Mouse (Mus musculus): ENCODE measurements around the gene Gnao1. TPM values are rescaled to one million over a fixed set of nuclear protein-coding genes. Genes with fewer than 3 reads are reported as not detected.

Gene Gnao1
- total and polyA plus RNA-seq, 2 experiments, result under 0.01 to 0.26 TPM

DNA sequence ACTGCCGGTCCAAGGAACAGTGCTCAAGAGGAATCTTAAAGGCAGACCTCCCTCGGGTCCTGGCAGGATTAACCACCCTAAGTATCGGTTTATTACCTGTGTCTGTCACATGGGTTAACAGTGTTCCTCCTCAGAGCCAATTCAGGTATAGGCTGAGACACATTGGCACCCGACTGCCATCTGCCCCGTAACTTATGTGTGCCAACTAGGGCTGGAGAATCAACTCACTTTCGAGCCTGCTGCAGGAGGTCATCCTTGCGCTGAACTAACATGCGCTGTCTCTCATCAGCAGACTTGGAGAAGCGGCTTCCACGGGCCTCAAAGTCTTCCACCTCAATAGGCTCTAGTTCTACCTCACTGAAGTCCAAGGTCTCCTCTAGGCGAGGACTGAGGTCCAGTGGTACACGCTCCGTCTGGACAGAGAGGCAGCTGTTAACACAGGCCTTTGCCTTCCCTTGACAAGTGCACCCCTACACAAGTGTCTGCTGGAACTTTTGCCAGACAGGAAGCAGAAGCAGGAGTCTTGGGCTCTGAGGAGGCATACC is 164.1 kb downstream of the Gnao1 start:
- no peak overlapping the region for H3K4me3 ChIP-seq (ENCODE audit: insufficient read depth, low read depth, low read length)
- H3K27me3 ChIP-seq (ENCODE audit: control insufficient read depth, insufficient read depth, low read length), result no peaks in the 10 kb centered on the region
- H3K27ac ChIP-seq (replicated peaks; ENCODE audit: insufficient read depth, low read depth, low read length), result peak overlapping the region; percentile 50; the same call in 1 of the 2 replicates
- no peak overlapping the region for H3K9ac ChIP-seq (ENCODE audit: low read depth, low read length)
- TF ChIP-seq POLR2A (IDR thresholded peaks at IDR 0.05; ENCODE audit: extremely low read depth, insufficient read depth, low read length) (no peak), CTCF (IDR thresholded peaks at IDR 0.05; ENCODE audit: low read depth, low read length) (no peak)
- H3K79me2 ChIP-seq (ENCODE audit: control insufficient read depth, insufficient read depth, low read length), result no peaks in the 10 kb centered on the region
- DNase-seq (ENCODE audit: extremely low read depth, low read depth, low spot score), result no peak
- H3K4me1 ChIP-seq (ENCODE audit: control insufficient read depth, insufficient read depth, low read length), result peaks cover 17% of the 10 kb centered on the region
- H3K36me3 ChIP-seq (ENCODE audit: control insufficient read depth, insufficient read depth, low read length), result peaks cover 59% of the 10 kb centered on the region
- 85% methylated on average over 13 of the region's 13 CpGs for WGBS

DNA sequence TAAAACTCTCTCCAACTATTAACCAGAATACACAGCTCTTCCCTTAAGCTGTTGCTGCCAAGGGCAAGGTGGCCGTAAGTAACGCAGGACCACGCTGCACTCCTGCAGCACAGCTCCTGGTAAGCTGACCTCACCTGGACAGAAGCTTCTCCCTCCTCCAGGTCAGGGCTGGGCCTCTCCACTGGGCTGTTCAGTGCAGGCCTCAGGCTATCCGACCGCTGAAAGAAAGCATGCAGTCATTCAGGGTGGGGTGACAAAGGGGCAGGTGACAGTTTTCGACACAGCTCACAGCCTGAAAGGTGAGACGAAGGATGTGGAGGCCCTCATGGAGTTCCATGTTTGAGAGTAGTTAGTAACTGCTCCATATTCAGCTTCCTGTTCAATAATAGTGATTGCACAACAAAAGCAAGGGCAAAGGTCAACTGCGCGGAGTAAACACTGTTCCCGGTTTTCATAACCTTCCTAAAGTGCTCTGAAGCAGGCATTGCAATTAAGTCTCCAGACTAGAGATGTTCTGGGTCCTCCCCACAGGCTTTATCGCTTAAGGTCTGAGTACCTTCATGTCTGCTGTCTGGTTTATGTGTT is 164.9 kb downstream of the Gnao1 start:
- Histone ChIP-seq H3K9ac (ENCODE audit: low read depth, low read length) (no peak overlapping the region), H3K79me2 (ENCODE audit: control insufficient read depth, insufficient read depth, low read length) (no peaks in the 10 kb centered on the region), H3K27me3 (ENCODE audit: control insufficient read depth, insufficient read depth, low read length) (no peaks in the 10 kb centered on the region), H3K36me3 (ENCODE audit: control insufficient read depth, insufficient read depth, low read length) (peaks cover 66% of the 10 kb centered on the region), H3K4me1 (ENCODE audit: control insufficient read depth, insufficient read depth, low read length) (peaks cover 17% of the 10 kb centered on the region), H3K27ac (replicated peaks; ENCODE audit: insufficient read depth, low read depth, low read length) (peak overlapping the region; percentile 98), H3K4me3 (ENCODE audit: insufficient read depth, low read depth, low read length) (no peak overlapping the region)
- DNase-seq (ENCODE audit: extremely low read depth, low read depth, low spot score), result peak; percentile 95
- 22% methylated on average over 11 of the region's 11 CpGs for WGBS
- no peak for TF ChIP-seq POLR2A (IDR thresholded peaks at IDR 0.05; ENCODE audit: extremely low read depth, insufficient read depth, low read length)
- no peak for TF ChIP-seq CTCF (IDR thresholded peaks at IDR 0.05; ENCODE audit: low read depth, low read length)

DNA sequence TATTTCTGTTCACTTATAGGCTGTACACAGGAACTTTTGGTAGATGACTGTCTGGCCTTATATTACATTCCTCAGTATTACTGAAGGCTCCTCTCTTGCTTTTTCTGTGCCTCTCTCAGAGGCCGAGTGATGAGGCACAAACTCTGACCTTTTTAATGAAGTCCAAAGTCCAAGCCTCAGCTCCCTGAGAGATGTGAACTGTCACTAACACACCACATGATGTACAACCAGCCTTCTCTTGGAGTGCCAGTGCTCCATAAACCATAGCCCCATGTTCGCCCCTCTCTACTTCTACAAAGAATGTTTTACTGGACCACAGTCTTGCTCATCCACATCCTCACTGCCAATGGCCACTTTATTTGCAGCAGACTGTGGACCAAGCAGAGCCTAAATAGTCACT is 165.6 kb downstream of the Gnao1 start:
- TF ChIP-seq CTCF (IDR thresholded peaks at IDR 0.05; ENCODE audit: low read depth, low read length), result no peak
- TF ChIP-seq POLR2A (IDR thresholded peaks at IDR 0.05; ENCODE audit: extremely low read depth, insufficient read depth, low read length), result no peak
- Histone ChIP-seq H3K4me3 (ENCODE audit: insufficient read depth, low read depth, low read length) (no peak overlapping the region), H3K79me2 (ENCODE audit: control insufficient read depth, insufficient read depth, low read length) (no peaks in the 10 kb centered on the region), H3K27me3 (ENCODE audit: control insufficient read depth, insufficient read depth, low read length) (no peaks in the 10 kb centered on the region), H3K9ac (ENCODE audit: low read depth, low read length) (no peak overlapping the region), H3K27ac (replicated peaks; ENCODE audit: insufficient read depth, low read depth, low read length) (peak overlapping the region; percentile 98), H3K4me1 (ENCODE audit: control insufficient read depth, insufficient read depth, low read length) (peaks cover 17% of the 10 kb centered on the region), H3K36me3 (ENCODE audit: control insufficient read depth, insufficient read depth, low read length) (peaks cover 72% of the 10 kb centered on the region)
- DNase-seq (ENCODE audit: extremely low read depth, low read depth, low spot score), result peak; percentile 82
- 54% methylated on average over 2 of the region's 2 CpGs for WGBS

DNA sequence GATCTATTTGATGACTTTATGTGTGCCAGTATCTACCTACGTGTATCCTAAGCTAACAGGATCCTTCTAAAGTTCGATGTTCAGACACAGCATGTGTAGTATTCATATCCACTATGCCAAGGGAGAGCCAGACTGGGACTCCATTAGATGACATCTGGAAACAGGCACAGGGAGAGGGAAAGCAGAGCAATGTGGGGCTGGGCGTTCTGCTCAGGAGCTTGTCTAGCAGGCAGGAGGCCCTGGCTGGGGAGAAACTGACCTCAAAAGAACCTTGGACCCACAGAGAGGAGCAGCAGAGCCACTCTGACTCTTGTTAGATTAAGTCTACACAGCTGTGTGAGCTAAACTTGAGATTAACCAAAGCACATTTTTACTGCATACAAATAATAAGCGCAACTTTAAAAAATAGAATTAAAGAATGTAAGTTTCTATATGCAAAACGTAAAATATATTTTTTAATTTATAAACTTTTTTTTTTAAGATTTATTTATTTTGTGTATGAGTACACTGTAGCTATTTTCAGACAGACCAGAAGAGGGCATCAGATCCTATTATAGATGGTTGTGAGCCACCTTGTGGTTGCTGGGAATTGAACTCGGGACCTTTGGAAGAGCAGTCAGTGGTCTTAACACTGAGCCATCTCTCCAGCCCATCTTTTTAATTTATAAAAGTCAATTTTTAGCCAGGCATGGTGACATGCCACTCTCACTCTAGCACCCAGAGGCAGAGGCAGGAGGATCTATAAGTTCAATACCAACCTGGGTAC is 166.9 kb downstream of the Gnao1 start:
- Histone ChIP-seq H3K4me3 (ENCODE audit: insufficient read depth, low read depth, low read length) (no peak overlapping the region), H3K36me3 (ENCODE audit: control insufficient read depth, insufficient read depth, low read length) (peaks cover 76% of the 10 kb centered on the region), H3K27me3 (ENCODE audit: control insufficient read depth, insufficient read depth, low read length) (no peaks in the 10 kb centered on the region), H3K4me1 (ENCODE audit: control insufficient read depth, insufficient read depth, low read length) (peaks cover 17% of the 10 kb centered on the region), H3K79me2 (ENCODE audit: control insufficient read depth, insufficient read depth, low read length) (no peaks in the 10 kb centered on the region), H3K27ac (replicated peaks; ENCODE audit: insufficient read depth, low read depth, low read length) (peak overlapping the region; percentile 47), H3K9ac (ENCODE audit: low read depth, low read length) (no peak overlapping the region)
- 73% methylated on average over 6 of the region's 6 CpGs for WGBS
- no peak for TF ChIP-seq POLR2A (IDR thresholded peaks at IDR 0.05; ENCODE audit: extremely low read depth, insufficient read depth, low read length)
- no peak for TF ChIP-seq CTCF (IDR thresholded peaks at IDR 0.05; ENCODE audit: low read depth, low read length)
- DNase-seq (ENCODE audit: extremely low read depth, low read depth, low spot score), result peak; percentile 37

DNA sequence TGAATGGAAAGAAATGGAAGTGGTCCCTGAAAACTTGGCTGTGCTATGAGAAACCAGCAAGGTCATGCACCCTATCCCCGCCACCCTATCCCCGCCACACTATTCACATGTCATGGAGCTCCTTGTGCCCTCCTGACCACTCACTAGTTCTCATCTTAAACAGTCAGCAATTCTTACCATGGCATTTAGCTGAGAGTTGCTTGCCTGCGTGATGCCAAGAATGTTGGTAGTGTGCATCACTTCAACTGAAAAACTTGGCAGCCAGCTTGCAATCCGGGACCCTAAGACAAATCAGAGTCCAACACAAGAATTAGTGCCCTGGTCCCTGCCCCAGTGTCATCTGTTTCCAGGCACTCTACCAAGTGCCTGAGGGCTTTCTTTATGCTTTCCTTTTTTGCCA is 170.4 kb downstream of the Gnao1 start:
- no peak overlapping the region for H3K4me3 ChIP-seq (ENCODE audit: insufficient read depth, low read depth, low read length)
- no peak overlapping the region for H3K27ac ChIP-seq (replicated peaks; ENCODE audit: insufficient read depth, low read depth, low read length)
- TF ChIP-seq CTCF (IDR thresholded peaks at IDR 0.05; ENCODE audit: low read depth, low read length) (no peak), POLR2A (IDR thresholded peaks at IDR 0.05; ENCODE audit: extremely low read depth, insufficient read depth, low read length) (no peak)
- H3K4me1 ChIP-seq (ENCODE audit: control insufficient read depth, insufficient read depth, low read length), result peaks cover 10% of the 10 kb centered on the region
- peaks cover 82% of the 10 kb centered on the region for H3K36me3 ChIP-seq (ENCODE audit: control insufficient read depth, insufficient read depth, low read length)
- WGBS, result 88% methylated on average over 4 of the region's 4 CpGs
- no peaks in the 10 kb centered on the region for H3K79me2 ChIP-seq (ENCODE audit: control insufficient read depth, insufficient read depth, low read length)
- H3K9ac ChIP-seq (ENCODE audit: low read depth, low read length), result no peak overlapping the region
- H3K27me3 ChIP-seq (ENCODE audit: control insufficient read depth, insufficient read depth, low read length), result no peaks in the 10 kb centered on the region
- no peak for DNase-seq (ENCODE audit: extremely low read depth, low read depth, low spot score)

Data from liver, adult 2 months (tissue).